Mouse (Mus musculus): ENCODE results near the gene Car11. TPM values are rescaled to one million over a fixed set of nuclear protein-coding genes. Genes with fewer than 3 reads are reported as not detected.

Car11 gene
- polyA plus RNA-seq, 1 experiment from 2014 or later: 8.3 TPM

- Histone ChIP-seq H3K27ac (peak overlapping the region; percentile 66), H3K36me3 (no peaks in the 10 kb centered on the region), H3K27me3 (ENCODE audit: insufficient read depth, poor library complexity, severe bottlenecking) (peaks cover 6% of the 10 kb centered on the region), H3K4me3 (no peak overlapping the region), H3K9me3 (no peaks in the 10 kb centered on the region), H3K4me1 (replicated peaks) (peaks cover 38% of the 10 kb centered on the region)
- no peak for DNase-seq (ENCODE audit: low spot score)
- WGBS: 62% methylated on average over 14 of the region's 14 CpGs
Observed at GRCm38 (mm10) chr7:45679966-45680621, 19.5 kb upstream of the Car11 start.

GRCm38 (mm10) chr7:45681046-45681736, 18.5 kb upstream of the Car11 start:
- Histone ChIP-seq H3K36me3 (no peaks in the 10 kb centered on the region), H3K4me1 (replicated peaks) (peaks cover 49% of the 10 kb centered on the region), H3K9me3 (no peaks in the 10 kb centered on the region), H3K27me3 (ENCODE audit: insufficient read depth, poor library complexity, severe bottlenecking) (peaks cover 13% of the 10 kb centered on the region), H3K27ac (no peak overlapping the region), H3K4me3 (no peak overlapping the region)
- DNase-seq (ENCODE audit: low spot score): no peak
- 86% methylated on average over 8 of the region's 8 CpGs for WGBS

DNA sequence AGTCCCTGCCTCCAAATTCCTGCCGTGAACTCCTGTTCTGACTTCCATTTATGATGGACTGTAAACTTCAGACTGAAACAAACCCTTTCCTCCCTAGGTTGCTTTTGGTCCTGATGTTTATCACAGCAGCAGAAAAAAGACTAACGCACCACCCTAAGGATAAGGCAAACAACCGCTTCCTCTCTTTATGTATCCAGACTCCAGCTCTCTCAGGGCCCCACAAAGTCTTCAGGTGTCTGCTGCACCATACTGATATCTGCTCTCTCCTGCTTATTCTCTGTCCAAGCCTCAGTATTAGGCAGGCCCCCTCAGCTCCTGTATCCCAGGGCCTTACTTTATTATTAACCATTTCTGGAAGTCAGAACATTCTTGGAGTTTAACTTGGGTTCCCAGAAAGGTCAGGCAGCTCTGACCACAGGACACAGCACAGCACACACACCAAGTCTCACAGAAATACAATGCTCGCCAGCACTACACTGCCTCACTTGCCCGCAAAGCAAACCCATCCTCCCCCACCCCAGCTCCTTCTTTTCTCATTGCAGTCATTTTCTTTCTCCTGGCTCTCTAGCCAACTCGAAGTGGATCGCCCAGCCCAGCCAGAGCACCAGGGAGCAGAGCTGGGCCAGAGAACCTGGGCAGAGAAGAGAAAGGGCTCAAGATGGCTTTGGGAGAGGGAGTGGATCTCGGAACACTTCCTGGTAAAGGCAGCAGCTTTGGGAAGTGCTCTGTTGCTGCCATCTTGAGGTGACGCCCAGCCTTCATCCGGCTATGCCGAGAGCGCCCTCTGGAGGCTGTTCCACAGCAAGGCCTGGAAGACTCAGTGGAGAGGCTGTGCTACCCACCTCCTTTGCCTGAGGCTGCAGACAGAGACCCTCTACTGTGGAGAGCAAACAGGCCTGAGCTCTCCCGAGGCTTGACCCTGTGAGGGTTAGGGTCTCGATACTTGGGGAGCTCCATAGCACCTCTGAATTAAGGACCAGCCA, 17.2 kb upstream of the Car11 start:
- Histone ChIP-seq H3K27ac (peak overlapping the region; percentile 89), H3K4me1 (replicated peaks) (peaks cover 60% of the 10 kb centered on the region), H3K4me3 (peak overlapping the region; percentile 32), H3K9me3 (no peaks in the 10 kb centered on the region), H3K36me3 (no peaks in the 10 kb centered on the region), H3K27me3 (ENCODE audit: insufficient read depth, poor library complexity, severe bottlenecking) (peaks cover 13% of the 10 kb centered on the region)
- DNase-seq (ENCODE audit: low spot score): peak; percentile 93
- 28% methylated on average over 14 of the region's 14 CpGs for WGBS

GRCm38 (mm10) chr7:45683396-45684050, 16.1 kb upstream of the Car11 start, which contains the start of gene Ntn5:
TSS of gene Ntn5 (plus strand) at chr7:45684022.
- Histone ChIP-seq H3K4me1 (replicated peaks) (peaks cover 56% of the 10 kb centered on the region), H3K36me3 (no peaks in the 10 kb centered on the region), H3K27me3 (ENCODE audit: insufficient read depth, poor library complexity, severe bottlenecking) (peaks cover 13% of the 10 kb centered on the region), H3K9me3 (no peaks in the 10 kb centered on the region), H3K27ac (peak within 1 kb of the TSS; percentile 89), H3K4me3 (peak within 1 kb of the TSS; percentile 32; the same call in 1 of the 2 replicates)
- WGBS: 78% methylated on average over 7 of the region's 7 CpGs
- no peak for DNase-seq (ENCODE audit: low spot score)

DNA sequence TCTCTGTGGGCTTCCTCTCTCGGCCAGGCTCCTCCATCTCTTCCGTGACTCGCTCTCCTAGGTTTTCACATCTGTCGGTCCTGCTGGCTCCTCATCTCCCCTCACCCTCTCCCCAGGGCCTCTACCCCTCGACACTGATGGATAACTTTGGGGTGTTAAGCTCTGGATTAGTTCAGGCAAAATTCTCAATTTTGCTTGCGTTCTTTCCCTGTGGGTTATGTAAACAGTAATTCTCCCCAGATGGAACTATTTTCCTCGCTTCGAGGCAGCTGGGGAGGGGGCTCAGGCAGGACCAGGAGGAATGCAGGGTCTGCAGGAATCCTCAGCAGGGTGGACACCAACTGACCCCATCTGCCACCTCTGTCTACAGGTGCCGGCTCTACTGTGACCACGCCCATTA, 13.8 kb upstream of the Car11 start:
- peak overlapping the region; percentile 71 for H3K27ac ChIP-seq
- WGBS: 56% methylated on average over 10 of the region's 10 CpGs
- H3K27me3 ChIP-seq (ENCODE audit: insufficient read depth, poor library complexity, severe bottlenecking): peaks cover 31% of the 10 kb centered on the region
- no peaks in the 10 kb centered on the region for H3K9me3 ChIP-seq
- 0 out of 2 replicates have a peak overlapping the region, but pooled peaks have one; percentile 14 for H3K4me3 ChIP-seq
- DNase-seq (ENCODE audit: low spot score): no peak
- peaks cover 65% of the 10 kb centered on the region for H3K4me1 ChIP-seq (replicated peaks)
- no peaks in the 10 kb centered on the region for H3K36me3 ChIP-seq

DNA sequence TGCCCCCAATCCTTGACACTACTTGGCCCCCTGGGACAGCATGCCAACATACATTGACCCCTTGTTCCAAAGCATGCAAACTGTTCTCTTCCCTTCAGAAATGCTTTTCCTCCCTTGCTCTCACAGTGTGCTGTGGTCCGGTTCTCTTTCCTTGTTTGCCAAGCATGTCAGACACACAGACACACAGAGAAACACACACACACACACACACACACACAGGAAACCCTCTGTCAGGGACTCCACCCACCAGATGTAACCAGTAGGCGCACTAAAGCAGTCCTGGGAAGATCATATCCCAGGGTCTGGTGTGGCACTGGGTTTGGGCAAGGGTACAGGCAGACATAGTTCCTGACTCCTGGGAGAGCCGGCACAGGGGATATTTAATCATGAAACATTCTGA, 12.8 kb upstream of the Car11 start:
- Histone ChIP-seq H3K9me3 (no peaks in the 10 kb centered on the region), H3K4me3 (0 out of 2 replicates have a peak overlapping the region, but pooled peaks have one; percentile 14), H3K27ac (peak overlapping the region; percentile 71; the same call in 1 of the 2 replicates), H3K27me3 (ENCODE audit: insufficient read depth, poor library complexity, severe bottlenecking) (peaks cover 41% of the 10 kb centered on the region), H3K4me1 (replicated peaks) (peaks cover 65% of the 10 kb centered on the region), H3K36me3 (no peaks in the 10 kb centered on the region)
- no peak for DNase-seq (ENCODE audit: low spot score)
- WGBS: 75% methylated on average over 3 of the region's 3 CpGs

- Histone ChIP-seq H3K4me3 (no peak overlapping the region), H3K9me3 (no peaks in the 10 kb centered on the region), H3K27me3 (ENCODE audit: insufficient read depth, poor library complexity, severe bottlenecking) (peaks cover 60% of the 10 kb centered on the region), H3K4me1 (replicated peaks) (peaks cover 58% of the 10 kb centered on the region), H3K36me3 (no peaks in the 10 kb centered on the region), H3K27ac (peak overlapping the region; percentile 12; the same call in 1 of the 2 replicates)
- DNase-seq (ENCODE audit: low spot score): no peak
- WGBS: 59% methylated on average over 6 of the region's 6 CpGs
Observed at GRCm38 (mm10) chr7:45689099-45689498, 10.5 kb upstream of the Car11 start.

DNA sequence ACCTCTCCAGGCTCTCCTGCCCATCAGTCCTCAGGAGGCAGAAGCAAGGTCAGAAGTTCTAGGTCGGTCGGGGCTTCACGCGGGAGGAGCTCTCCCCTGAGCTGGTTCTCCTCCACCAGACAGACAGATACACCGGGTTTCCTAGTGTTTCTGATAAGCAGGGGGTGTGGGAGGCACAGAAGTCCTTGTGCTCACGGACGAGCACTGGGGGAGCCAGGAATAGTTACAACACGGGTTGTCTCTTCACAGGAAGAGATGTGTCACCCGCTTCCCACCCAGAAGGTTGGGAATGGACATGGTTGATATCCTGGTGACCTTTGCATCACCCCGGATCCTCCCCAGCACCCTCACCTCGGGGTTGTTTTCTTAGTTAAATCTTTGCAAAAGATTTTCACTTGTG, 9.8 kb upstream of the Car11 start:
- H3K27ac ChIP-seq: peak overlapping the region; percentile 40; the same call in 1 of the 2 replicates
- DNase-seq (ENCODE audit: low spot score): no peak
- H3K4me3 ChIP-seq: no peak overlapping the region
- WGBS: 82% methylated on average over 11 of the region's 11 CpGs
- peaks cover 62% of the 10 kb centered on the region for H3K4me1 ChIP-seq (replicated peaks)
- no peaks in the 10 kb centered on the region for H3K36me3 ChIP-seq
- no peaks in the 10 kb centered on the region for H3K9me3 ChIP-seq
- peaks cover 56% of the 10 kb centered on the region for H3K27me3 ChIP-seq (ENCODE audit: insufficient read depth, poor library complexity, severe bottlenecking)

GRCm38 (mm10) chr7:45692364-45692763, 7.3 kb upstream of the Car11 start:
- no peak for DNase-seq (ENCODE audit: low spot score)
- Histone ChIP-seq H3K4me3 (no peak overlapping the region), H3K36me3 (no peaks in the 10 kb centered on the region), H3K27me3 (ENCODE audit: insufficient read depth, poor library complexity, severe bottlenecking) (peaks cover 59% of the 10 kb centered on the region), H3K9me3 (no peaks in the 10 kb centered on the region), H3K4me1 (replicated peaks) (peaks cover 47% of the 10 kb centered on the region), H3K27ac (0 out of 2 replicates have a peak overlapping the region, but pooled peaks have one; percentile 31)
- WGBS: 69% methylated on average over 2 of the region's 2 CpGs

- Histone ChIP-seq H3K27ac (peak within 1 kb of the TSS; percentile 73), H3K4me3 (no peak within 1 kb of the TSS), H3K4me1 (replicated peaks) (peaks cover 44% of the 10 kb centered on the region), H3K36me3 (no peaks in the 10 kb centered on the region), H3K27me3 (ENCODE audit: insufficient read depth, poor library complexity, severe bottlenecking) (peaks cover 71% of the 10 kb centered on the region), H3K9me3 (no peaks in the 10 kb centered on the region)
- WGBS: 87% methylated on average over 50 of the region's 50 CpGs
- DNase-seq (ENCODE audit: low spot score): no peak
Observed at GRCm38 (mm10) chr7:45693921-45694591, 5.6 kb upstream of the Car11 start, which contains the start of gene Sec1. TSS of gene Sec1 (minus strand) at chr7:45694402.

GRCm38 (mm10) chr7:45695098-45695497, 4.5 kb upstream of the Car11 start:
- peak; percentile 59 for DNase-seq (ENCODE audit: low spot score)
- Histone ChIP-seq H3K27ac (peak overlapping the region; percentile 18; the same call in 1 of the 2 replicates), H3K4me1 (replicated peaks) (peaks cover 47% of the 10 kb centered on the region), H3K36me3 (no peaks in the 10 kb centered on the region), H3K9me3 (no peaks in the 10 kb centered on the region), H3K4me3 (no peak overlapping the region), H3K27me3 (ENCODE audit: insufficient read depth, poor library complexity, severe bottlenecking) (peaks cover 73% of the 10 kb centered on the region)
- 13% methylated on average over 6 of the region's 6 CpGs for WGBS
